Mouse (Mus musculus): ENCODE results near the gene Ubac2. TPM values are rescaled to one million over a fixed set of nuclear protein-coding genes. Genes with fewer than 3 reads are reported as not detected.

Gene Ubac2
- total RNA-seq, 2 experiments from 2014 or later, result 34.0 to 36.9 TPM

GRCm38 (mm10) chr14:121990897-121991296, 112.5 kb downstream of the Ubac2 start:
- intact Hi-C loops (cut with DNase I), result no loop called here
- H3K4me3 ChIP-seq, result no peak overlapping the region
- no peak for TF ChIP-seq CTCF (IDR thresholded peaks at IDR 0.05)
- no peak for DNase-seq (ENCODE audit: extremely low spot score in 1 of 2, low spot score in 2 of 2)
- H3K27ac ChIP-seq, result no peak overlapping the region

DNA sequence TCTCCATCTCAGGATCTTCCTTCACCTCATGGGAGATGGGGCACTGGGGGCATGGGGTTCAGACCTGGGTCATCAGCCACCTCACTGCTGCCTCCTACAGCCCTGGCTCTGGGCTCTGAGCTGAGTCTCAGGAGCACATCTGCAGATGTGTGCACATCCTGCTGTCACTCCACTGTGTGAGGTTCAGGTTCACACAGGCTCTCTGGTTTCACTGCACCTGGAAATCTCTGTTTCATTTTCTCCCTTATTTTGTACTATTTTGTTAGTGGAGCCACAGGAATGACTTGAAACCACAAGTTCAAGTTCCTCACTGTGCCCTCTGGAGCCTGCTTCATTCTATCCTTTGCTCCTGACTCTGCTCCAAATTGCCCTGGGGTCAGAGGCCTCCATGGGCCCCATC, 113.5 kb downstream of the Ubac2 start:
- no peak for TF ChIP-seq CTCF (IDR thresholded peaks at IDR 0.05)
- intact Hi-C loops (cut with DNase I), result no loop called here
- DNase-seq (ENCODE audit: extremely low spot score in 1 of 2, low spot score in 2 of 2), result no peak

DNA sequence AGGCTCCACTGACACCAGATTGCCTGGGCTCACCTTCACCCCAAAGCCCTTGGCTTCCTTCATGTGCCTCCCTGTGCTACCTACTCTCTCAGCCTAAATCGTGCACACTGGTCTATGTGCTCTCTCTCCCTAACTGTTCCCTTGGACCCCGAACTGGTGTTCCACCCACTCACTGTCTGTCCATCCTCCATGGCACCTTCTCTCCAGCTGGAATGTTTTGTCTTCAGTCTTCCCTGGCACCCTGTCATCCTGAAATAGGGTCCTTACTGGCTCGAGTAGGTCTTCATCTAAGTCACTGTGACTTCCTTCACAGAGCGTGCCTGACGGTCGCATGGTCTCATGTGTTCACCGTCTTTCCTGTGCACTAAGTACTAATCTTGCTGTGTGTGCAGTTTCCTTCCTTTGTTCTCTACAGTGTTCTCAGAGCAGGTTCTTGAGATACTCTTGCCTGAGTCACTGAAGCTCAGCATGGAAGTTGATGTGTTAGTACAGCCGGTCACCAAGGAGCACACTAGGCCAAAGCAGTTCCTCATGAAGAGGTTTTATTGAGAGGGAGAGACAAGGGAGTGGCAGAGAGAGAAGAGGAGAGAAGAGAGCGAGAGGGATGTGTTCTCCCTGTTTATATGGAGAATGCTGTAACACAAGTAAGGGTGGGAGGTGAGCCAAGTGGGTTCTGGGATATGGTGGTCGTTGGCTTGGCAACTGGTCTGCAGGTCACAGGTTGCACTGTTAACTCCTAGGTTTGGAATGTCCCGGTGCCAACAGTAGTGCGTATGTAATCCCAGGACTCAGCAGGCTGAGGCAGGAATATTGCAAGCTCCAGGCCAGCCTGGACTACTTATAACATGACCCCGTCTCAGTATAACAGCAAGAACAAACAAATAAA, 114.2 kb downstream of the Ubac2 start:
- DNase-seq (ENCODE audit: extremely low spot score in 1 of 2, low spot score in 2 of 2), result no peak
- no peak overlapping the region for H3K4me3 ChIP-seq
- TF ChIP-seq CTCF (IDR thresholded peaks at IDR 0.05), result no peak
- no peak overlapping the region for H3K27ac ChIP-seq
- intact Hi-C loops (cut with DNase I), result no loop called here

More for the DNA sequence above, 113.5 kb downstream of the Ubac2 start:
- H3K4me3 ChIP-seq, result no peak overlapping the region
- H3K27ac ChIP-seq, result no peak overlapping the region

GRCm38 (mm10) chr14:121993616-121994015, 115.2 kb downstream of the Ubac2 start:
- Histone ChIP-seq H3K4me3 (no peak overlapping the region), H3K27ac (no peak overlapping the region)
- no peak for TF ChIP-seq CTCF (IDR thresholded peaks at IDR 0.05)
- intact Hi-C loops (cut with DNase I), result no loop called here
- DNase-seq (ENCODE audit: extremely low spot score in 1 of 2, low spot score in 2 of 2), result no peak

DNA sequence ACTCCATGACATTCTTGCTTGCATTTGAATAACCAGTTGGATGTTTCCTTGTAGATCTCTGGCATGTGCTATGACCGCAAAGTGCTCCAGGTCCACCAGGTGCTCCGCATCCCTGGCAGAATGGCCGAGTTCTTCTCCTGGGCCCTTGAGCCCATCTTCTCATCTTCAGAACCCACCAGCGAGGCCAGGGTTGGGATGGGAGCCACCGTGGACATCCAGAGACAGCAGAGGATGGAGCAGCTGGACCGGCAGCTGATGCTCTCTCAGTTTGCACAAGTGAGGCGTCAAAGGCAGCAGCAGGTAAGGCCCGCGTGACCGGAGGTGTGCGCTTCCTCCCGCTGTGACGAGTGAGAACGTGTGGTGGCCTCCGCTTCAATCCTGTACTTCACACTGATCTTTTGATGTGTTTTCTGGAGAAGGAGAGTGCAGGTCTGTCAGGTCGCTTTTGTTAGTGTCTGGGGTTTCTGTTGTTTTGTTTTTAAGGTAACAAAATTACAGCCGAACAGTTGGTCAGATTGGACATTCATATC, 115.8 kb downstream of the Ubac2 start:
- intact Hi-C loops (cut with DNase I), result no loop called here

DNA sequence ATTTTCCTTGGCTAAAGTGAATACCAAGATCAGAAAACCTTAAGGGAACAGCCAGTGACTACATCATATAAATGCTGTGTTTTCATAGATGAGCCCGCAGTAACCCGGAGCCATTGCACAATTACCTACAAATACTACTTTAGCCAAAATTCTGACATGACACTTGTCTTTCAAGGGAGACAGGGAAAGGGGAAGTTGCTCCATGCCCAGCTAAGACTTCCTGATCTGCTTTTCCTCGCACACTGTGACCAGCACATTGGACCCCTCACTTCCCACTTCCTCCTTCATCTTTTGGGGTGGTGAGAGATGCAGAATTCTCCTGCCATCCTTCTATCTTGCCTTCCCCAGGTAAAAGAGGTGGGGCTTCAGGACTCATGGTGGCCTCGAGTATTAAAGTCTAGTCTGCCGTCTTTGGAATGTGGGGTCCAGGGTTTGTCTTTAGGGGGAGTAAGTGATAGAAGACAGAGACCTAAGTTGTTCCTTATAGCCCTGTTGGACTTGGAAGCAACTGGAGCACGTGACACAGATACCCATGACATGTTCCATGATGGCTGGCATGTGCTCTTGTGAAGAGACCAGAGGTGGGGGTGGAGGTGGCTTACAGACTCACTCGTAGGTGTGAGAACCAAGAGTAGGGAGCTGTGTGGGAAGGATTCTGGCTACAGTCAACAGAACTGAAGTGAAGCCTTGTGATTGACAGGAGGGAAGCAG, 116.6 kb downstream of the Ubac2 start:
- Histone ChIP-seq H3K27ac (no peak overlapping the region), H3K4me3 (no peak overlapping the region)
- intact Hi-C loops (cut with DNase I), result no loop called here
- DNase-seq (ENCODE audit: extremely low spot score in 1 of 2, low spot score in 2 of 2), result no peak
- no peak for TF ChIP-seq CTCF (IDR thresholded peaks at IDR 0.05)

More for the DNA sequence above, 115.8 kb downstream of the Ubac2 start:
- Histone ChIP-seq H3K4me3 (no peak overlapping the region), H3K27ac (no peak overlapping the region)
- no peak for DNase-seq (ENCODE audit: extremely low spot score in 1 of 2, low spot score in 2 of 2)
- TF ChIP-seq CTCF (IDR thresholded peaks at IDR 0.05), result no peak

DNA sequence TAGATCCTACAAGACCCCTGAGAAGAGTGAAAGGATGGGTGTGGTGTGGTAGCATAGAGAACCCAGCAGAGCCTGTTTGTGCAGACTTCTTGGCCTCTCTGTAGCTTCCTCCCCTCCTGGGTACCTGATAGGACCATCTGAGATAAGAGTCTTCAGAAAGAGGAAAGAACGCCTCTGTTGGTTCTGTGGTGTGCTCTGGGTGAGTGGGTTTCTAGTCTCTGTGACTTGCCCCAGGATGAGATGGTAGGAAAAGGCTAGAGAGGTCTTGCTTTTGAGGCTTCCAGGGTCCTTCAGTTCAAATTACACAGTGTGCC, 117.1 kb downstream of the Ubac2 start:
- intact Hi-C loops (cut with DNase I), result no loop called here
- H3K4me3 ChIP-seq, result no peak overlapping the region
- no peak for TF ChIP-seq CTCF (IDR thresholded peaks at IDR 0.05)
- DNase-seq (ENCODE audit: extremely low spot score in 1 of 2, low spot score in 2 of 2), result no peak
- no peak overlapping the region for H3K27ac ChIP-seq

- no peak for DNase-seq (ENCODE audit: extremely low spot score in 1 of 2, low spot score in 2 of 2)
- TF ChIP-seq CTCF (IDR thresholded peaks at IDR 0.05), result no peak
- Histone ChIP-seq H3K27ac (no peak overlapping the region), H3K4me3 (no peak overlapping the region)
- intact Hi-C loops (cut with DNase I), result no loop called here
These were observed 118.4 kb downstream of the Ubac2 start for GRCm38 (mm10) chr14:121996786-121997185.

- no peak for TF ChIP-seq CTCF (IDR thresholded peaks at IDR 0.05)
- Histone ChIP-seq H3K27ac (no peak overlapping the region), H3K4me3 (no peak overlapping the region)
- intact Hi-C loops (cut with DNase I), result no loop called here
- no peak for DNase-seq (ENCODE audit: extremely low spot score in 1 of 2, low spot score in 2 of 2)
These were observed 121.0 kb downstream of the Ubac2 start for GRCm38 (mm10) chr14:121999455-121999854.

- DNase-seq (ENCODE audit: extremely low spot score in 1 of 2, low spot score in 2 of 2), result no peak
- H3K27ac ChIP-seq, result no peak overlapping the region
- intact Hi-C loops (cut with DNase I), result no loop called here
- TF ChIP-seq CTCF (IDR thresholded peaks at IDR 0.05), result no peak
- no peak overlapping the region for H3K4me3 ChIP-seq
These were observed 122.1 kb downstream of the Ubac2 start for GRCm38 (mm10) chr14:122000346-122001105.

GRCm38 (mm10) chr14:122002224-122002623, 123.8 kb downstream of the Ubac2 start:
- no peak for TF ChIP-seq CTCF (IDR thresholded peaks at IDR 0.05)
- Histone ChIP-seq H3K4me3 (no peak overlapping the region), H3K27ac (no peak overlapping the region)
- no peak for DNase-seq (ENCODE audit: extremely low spot score in 1 of 2, low spot score in 2 of 2)
- intact Hi-C loops (cut with DNase I), result no loop called here

DNA sequence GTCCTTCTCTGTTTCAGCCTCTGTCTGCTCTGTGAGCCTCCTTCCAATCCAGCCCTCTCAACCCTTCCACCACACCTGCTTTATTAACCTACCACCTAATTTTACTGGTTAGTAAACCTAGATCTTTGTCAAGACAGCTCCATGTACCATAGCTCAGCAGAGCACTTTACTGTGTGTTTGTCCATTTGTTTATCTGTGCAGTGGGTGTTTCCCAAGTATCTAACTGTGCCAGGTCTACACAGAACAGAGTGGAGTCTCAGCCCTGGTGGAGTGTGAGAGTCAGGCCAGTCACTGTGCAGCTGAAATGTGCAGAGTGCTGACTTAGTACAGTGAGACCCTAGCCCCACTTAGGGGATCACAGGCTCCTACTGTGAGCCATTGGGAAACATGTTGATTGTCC, 125.4 kb downstream of the Ubac2 start:
- no peak overlapping the region for H3K4me3 ChIP-seq
- no peak for DNase-seq (ENCODE audit: extremely low spot score in 1 of 2, low spot score in 2 of 2)
- no peak for TF ChIP-seq CTCF (IDR thresholded peaks at IDR 0.05)
- H3K27ac ChIP-seq, result no peak overlapping the region
- intact Hi-C loops (cut with DNase I), result no loop called here
